Mouse (Mus musculus) lung, adult 2 months (tissue): ENCODE results near the gene Slc45a3. TPM values are rescaled to one million over a fixed set of nuclear protein-coding genes. Genes with fewer than 3 reads are reported as not detected.

Experiments
- DNase-seq: peaks from one replicate; pipeline ENCODE4 v3.0.0; 2022
- H3K4me1 ChIP-seq: fragments of 200-500 bp; 2 replicates; pipeline ENCODE4 v1.6.1; 2011; ENCODE audit warnings: low read length; ENCODE audit not compliant: control insufficient read depth, insufficient read depth
- H3K4me3 ChIP-seq: fragments of 200-500 bp; replicated peaks from 2 replicates; pipeline ENCODE3; 2011; ENCODE audit warnings: low read depth, mild to moderate bottlenecking, control low read depth, low read length; ENCODE audit errors: extremely low read depth
- CTCF ChIP-seq: fragments of 200-500 bp; IDR thresholded peaks from 2 replicates; pipeline ENCODE4 v1.5.1; 2011; ENCODE audit warnings: mild to moderate bottlenecking, low read length, control low read depth; ENCODE audit not compliant: insufficient read depth
- POLR2A ChIP-seq: fragments of 200-500 bp; IDR thresholded peaks from 2 replicates; pipeline ENCODE4 v1.6.1; 2011; ENCODE audit warnings: low read depth, mild to moderate bottlenecking, control low read depth, low read length, borderline replicate concordance; ENCODE audit errors: extremely low read depth
- WGBS: fragments of 180-500 bp; shearing (Covaris S2); methylation state at CpG from one replicate; pipeline ENCODE4 v1.1.7; 2018; 5-methylcytosine and 5-hydroxymethylcytosine counted together
- polyA plus RNA-seq: library from polyadenylated mRNA; depleted of rRNA; stranded (reverse); fragments of >200 nt; gene quantifications from 2 replicates; pipeline ENCODE4 v1.2.3, GENCODE M21; 2012

Slc45a3 gene
- polyA plus RNA-seq, 1 experiment: 14.2 TPM

DNA sequence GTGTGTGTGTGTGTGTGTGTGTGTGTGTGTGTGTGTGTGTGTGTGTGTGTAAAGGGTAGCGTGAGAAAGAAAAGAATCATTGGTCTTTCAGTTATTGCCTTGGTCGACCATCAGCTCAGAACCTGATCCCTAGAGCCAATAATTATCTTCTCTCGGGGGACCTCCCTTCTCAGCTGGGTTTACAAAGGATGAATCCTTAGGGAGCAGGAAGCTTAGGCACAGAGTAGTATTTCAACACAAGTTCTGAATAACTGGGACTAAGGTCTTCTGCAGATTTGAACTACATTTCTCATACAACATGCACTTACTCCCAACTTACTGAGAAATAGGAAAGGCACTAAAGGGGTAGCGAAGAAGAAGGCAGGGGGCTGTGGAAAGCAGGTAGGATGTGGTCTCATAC is 26.7 kb downstream of the Slc45a3 start:
- Histone ChIP-seq H3K4me1 (no peaks in the 10 kb centered on the region), H3K4me3 (no peak overlapping the region)
- 80% methylated on average over 4 of the region's 4 CpGs for WGBS
- no peak for DNase-seq
- TF ChIP-seq CTCF (no peak), POLR2A (no peak)

DNA sequence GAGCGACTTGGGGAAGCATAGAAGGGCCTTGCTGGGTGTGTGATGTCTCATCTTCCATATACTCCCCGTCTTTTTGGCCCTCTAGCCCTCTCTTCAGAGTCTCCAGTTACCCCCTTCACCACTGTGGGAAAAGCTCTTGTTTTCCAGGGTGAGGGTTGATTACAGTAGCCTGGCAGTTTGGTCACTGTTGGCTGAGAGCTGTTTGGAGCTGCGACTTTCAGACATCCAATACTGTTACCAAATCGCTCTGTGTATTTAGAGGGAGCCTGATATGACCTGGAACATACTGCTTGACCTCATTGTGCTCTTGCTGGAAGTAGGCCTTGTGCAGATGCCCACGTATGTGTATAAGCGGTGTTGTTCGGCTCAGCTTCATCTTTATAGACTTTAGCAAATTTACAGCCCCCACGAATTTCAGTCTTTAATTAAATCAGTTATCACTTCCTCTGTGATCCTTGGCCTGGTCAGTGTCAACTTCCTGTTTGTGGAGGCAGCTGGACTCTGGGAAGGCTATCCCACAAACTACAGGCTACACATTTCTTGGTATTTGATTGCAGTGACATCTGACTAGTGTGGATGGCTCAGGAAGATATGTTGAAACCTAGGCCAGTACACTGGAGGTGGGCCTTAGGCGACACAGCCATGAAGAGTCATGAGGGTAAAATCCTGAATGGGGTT is 27.5 kb downstream of the Slc45a3 start:
- DNase-seq: no peak
- WGBS: 77% methylated on average over 9 of the region's 9 CpGs
- no peaks in the 10 kb centered on the region for H3K4me1 ChIP-seq
- TF ChIP-seq POLR2A: no peak
- no peak for TF ChIP-seq CTCF
- H3K4me3 ChIP-seq: no peak overlapping the region

DNA sequence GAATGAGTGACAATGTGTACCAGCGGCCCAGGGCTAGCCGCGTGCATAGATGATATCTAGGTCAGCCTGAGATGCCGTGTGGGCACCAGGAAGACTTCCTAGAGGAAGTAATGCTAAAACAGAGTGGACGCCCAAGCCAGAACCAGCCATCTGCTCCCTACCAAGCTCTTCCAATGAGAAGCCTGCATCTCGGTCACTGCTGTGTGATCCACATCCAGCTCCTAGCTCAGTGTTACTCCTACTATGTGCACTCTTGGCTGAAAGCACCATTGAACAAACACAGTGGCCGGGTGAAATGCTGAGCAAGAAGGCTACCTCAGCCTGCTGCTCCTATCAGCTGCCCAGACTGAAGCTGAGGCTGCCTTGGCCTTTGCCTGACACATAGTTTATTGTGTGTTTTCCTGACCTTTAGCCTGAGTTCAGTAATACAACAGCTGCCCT is 29.8 kb downstream of the Slc45a3 start:
- Histone ChIP-seq H3K4me3 (no peak overlapping the region), H3K4me1 (no peaks in the 10 kb centered on the region)
- TF ChIP-seq CTCF (no peak), POLR2A (no peak)
- DNase-seq: no peak
- WGBS: 64% methylated on average over 7 of the region's 7 CpGs

DNA sequence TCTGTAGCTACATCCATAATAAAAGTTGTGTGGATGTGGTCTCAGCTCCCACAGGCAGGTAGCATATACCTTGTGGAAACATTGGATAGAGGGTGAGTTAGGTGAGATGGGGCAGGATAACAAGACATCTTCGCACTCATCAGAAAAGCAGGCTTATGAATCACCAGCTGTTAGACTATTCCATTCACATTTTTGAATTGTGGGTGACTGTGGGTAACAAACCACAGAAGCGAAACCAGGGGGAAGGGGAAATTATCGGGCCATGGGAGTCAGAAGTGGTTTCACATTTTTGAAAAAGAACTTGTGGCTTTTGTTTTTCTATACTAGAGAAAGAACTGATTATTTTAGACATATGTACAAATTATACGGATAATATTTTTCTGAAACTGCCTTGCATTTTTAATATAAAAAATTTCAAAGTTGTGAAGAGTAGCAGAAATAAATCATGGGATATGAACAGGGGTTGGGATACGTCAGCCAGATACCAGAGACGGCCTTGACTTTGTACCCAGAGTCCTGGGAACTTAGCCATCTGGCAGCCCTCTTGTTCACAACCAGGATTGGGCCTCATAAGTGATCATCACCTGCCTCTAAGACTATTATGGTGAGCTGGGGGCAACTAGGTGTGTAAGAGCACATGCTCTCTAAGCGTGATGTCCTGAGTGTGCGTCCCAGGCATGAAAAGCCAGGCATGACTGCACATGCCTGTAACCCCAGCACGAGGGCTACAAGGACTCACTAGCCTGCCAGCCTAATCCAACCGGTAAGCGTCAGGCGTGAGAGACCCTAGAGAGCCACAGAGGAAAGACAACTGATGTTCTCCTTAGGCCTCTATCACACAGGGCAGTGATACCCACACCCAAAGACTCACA is 30.6 kb downstream of the Slc45a3 start:
- Histone ChIP-seq H3K4me3 (no peak overlapping the region), H3K4me1 (no peaks in the 10 kb centered on the region)
- TF ChIP-seq CTCF: no peak
- no peak for TF ChIP-seq POLR2A
- DNase-seq: no peak
- 81% methylated on average over 12 of the region's 12 CpGs for WGBS

DNA sequence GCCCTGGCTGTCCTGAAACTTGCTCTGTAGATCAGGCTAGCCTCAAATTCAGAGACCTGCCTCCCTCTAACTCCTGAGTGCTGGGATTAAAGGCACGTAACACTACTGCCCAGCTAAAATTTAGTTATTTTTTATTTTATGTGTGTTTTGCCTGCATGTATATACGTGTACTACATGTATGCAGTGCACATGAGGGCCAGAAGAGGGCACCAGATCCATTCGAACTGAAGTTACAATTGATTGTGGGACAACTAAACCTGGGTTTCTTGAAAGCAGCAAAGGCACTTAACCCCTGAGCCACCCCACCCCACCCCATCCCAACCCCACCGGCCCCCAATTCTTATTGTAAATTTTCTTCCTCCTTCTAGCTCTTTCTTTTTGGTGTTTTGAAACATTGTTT is 32.3 kb downstream of the Slc45a3 start:
- peak; percentile 60 for DNase-seq
- WGBS: 31% methylated on average over 4 of the region's 4 CpGs
- H3K4me1 ChIP-seq: no peaks in the 10 kb centered on the region
- no peak overlapping the region for H3K4me3 ChIP-seq
- TF ChIP-seq CTCF (peak; percentile 19; the same call in 1 of the 2 replicates), POLR2A (no peak)

DNA sequence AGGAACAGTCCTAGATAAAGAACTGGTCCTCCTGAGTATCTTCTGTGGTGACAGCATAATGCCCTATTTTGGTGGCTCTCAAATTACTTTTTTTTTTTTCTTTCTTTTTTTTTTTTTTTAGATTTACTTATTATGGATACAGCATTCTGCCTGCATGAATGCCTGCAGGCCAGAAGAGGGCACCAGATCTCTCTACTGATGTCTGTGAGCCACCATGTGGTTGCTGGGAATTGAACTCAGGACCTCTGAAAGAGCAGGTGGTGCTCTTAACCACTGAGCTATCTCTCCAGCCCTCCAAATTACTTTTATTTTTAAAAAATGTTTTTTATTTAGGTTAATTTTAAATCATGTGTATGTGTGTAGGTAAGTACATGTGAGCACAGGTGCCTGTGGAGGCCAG is 37.7 kb downstream of the Slc45a3 start:
- Histone ChIP-seq H3K4me1 (no peaks in the 10 kb centered on the region; the same call in 1 of the 2 replicates), H3K4me3 (no peak overlapping the region)
- TF ChIP-seq CTCF (peak; percentile 39), POLR2A (no peak)
- no peak for DNase-seq

DNA sequence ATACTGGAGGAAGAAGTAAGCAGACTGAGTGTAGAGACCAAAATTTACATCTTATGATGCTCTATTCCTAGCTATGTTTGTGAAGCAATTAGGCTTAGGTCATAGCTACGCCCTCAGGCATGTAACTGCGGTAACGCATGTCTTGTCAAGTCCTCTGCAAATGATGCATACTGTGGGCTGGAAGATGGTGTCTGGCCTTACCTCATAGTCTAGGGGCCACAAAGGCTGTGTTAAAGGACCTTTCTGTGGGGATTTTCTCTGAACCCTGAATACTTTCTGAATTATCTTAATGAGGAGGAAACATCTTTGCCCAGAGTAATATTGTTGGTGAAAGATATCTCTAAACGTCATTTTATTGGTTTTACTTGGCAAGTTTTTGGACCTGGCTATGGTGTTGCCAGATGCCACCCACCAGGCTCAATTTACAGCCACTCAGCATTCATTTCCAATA is 39.1 kb downstream of the Slc45a3 start:
- TF ChIP-seq POLR2A: no peak
- Histone ChIP-seq H3K4me3 (no peak overlapping the region), H3K4me1 (peaks cover 5% of the 10 kb centered on the region)
- WGBS: 77% methylated on average over 4 of the region's 4 CpGs
- DNase-seq: no peak

DNA sequence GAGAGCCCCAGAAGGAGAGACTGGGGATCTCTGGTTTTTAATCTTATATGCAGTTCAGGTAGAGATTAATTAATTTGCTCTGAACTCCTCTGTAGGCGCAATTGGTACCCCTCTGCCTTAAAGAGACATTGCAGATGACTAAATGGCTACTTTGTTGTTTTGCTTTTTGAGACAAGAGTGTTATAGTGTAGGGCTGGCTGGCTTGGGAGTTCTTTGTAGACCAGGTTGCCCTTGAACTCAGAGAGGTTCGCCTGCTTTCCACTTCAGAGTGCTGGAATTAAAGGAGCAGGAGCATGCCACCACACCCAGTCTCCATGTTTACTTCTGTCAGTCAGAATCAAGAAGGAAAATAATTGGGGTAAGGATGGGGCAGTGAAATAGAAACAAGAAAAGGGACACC is 40.3 kb downstream of the Slc45a3 start:
- Histone ChIP-seq H3K4me3 (no peak overlapping the region), H3K4me1 (peaks cover 5% of the 10 kb centered on the region)
- TF ChIP-seq POLR2A (no peak), CTCF (no peak)
- DNase-seq: no peak
- WGBS: 77% methylated on average over 2 of the region's 2 CpGs

DNA sequence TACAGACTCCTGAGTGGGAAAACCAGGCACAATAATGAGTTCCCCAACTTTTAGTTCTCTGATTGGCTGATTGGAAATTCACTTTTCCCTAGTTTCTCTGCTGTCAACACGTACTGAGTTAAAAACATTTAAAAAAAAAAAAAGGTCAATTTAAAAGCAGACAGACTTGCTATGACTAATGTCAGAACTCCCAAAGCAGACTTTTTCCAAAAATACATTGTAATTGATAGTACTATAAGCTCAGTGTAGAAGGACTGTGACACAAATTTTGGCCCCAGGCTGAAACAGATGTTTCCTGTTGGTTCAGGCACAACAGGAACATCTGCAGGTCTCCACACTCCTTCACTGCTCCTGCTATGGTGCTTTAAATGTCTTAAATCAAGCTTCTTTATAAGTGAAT is 41.0 kb downstream of the Slc45a3 start:
- no peak for TF ChIP-seq POLR2A
- no peak for TF ChIP-seq CTCF
- WGBS: 32% methylated on average over 1 of the region's 1 CpGs

DNA sequence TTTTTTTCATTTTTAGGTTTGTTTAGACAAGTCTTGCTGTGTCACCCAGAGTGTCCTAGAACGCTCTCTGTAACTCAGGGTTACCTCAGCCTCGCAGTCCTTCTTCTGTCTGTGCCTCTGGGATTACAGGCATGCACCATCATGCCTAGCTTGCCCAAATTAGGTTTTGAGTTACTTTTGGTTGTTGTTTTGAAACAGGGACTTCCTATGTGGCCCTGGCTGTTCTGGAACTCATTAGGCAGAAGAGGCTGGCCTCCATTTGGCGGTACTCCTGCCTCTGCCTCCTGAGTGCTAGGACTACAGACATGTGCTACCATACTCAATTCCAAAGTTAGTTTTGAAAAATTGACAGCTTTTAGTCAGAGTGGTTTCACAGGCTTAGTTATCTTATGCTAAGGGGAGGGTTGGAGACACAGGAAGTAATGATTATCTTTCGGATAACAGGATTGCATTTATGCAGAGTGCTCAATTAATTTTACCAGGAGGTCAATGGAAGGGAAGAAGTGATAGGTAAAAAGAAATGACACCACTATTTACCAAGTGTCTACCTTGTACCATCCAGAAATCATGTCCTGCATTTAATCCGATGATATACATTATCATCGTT is 41.9 kb downstream of the Slc45a3 start:
- 76% methylated on average over 6 of the region's 6 CpGs for WGBS
- no peak overlapping the region for H3K4me3 ChIP-seq
- DNase-seq: no peak
- TF ChIP-seq CTCF (no peak), POLR2A (no peak)
- H3K4me1 ChIP-seq: peaks cover 11% of the 10 kb centered on the region

More for the DNA sequence above, 41.0 kb downstream of the Slc45a3 start:
- DNase-seq: no peak
- H3K4me3 ChIP-seq: no peak overlapping the region
- H3K4me1 ChIP-seq: peaks cover 6% of the 10 kb centered on the region
